Mouse (Mus musculus) left cerebral cortex, adult 8-10 months (tissue): ENCODE results near the gene Prx. TPM values are rescaled to one million over a fixed set of nuclear protein-coding genes. Genes with fewer than 3 reads are reported as not detected.
A peak's percentile ranks its signal among the peaks of the same experiment; 100 is the strongest.

ENCODE experiments used
- DNase-seq, 2 experiments: peaks; one replicate each; pipeline ENCODE4 v3.0.0; 2022; ENCODE audit warnings: low spot score in 2 of 2
- total RNA-seq, 4 experiments: library from RNA; stranded (reverse); gene quantifications; 2 replicates each; pipeline ENCODE4 v1.2.4; 2022

Prx gene
- total RNA-seq, 4 experiments from 2014 or later: 0.48 to 0.53 (median 0.52) TPM

GRCm38 (mm10) chr7:27552931-27553513 lies 53.9 kb downstream of the Prx start, which contains the start of the genes Pld3 and 2310022A10Rik:
Pld3 (minus strand) TSS chr7:27553218.
2310022A10Rik (plus strand) TSS chr7:27553233.
- peak; percentile 82 to 99 for DNase-seq

- DNase-seq: no peak
These were observed 61.3 kb downstream of the Prx start for GRCm38 (mm10) chr7:27560291-27560887.

DNA sequence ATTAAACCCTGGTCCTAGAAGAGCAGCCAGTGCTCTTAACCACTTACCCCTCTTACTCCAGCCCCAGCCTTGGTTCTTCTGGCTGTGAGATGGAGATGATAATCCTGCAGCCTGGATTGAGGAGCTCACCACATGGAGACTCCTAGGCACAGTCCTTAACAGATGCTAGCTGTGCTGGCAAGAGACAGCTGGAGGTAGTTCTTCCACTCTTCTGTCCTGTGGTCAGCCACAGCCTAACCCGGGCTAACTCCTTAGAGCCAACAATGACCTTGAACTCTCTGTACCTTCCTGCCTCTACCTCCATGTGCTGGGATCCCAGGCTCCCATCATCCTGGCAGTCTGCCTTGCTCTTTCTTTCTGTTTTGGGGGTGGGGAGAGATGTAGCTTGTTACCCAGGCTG lies 61.9 kb downstream of the Prx start:
- no peak for DNase-seq

Other genes starting within 250 kb of the Prx start
- 10 to 100 TPM; 89.4 to 99.0 (median 95.1) TPM for gene Numbl, start 240.9 kb upstream of the Prx start, total RNA-seq
- gene Ltbp4, start 161.6 kb upstream of the Prx start, total RNA-seq: 10 to 100 TPM; 41.9 to 51.1 (median 44.6) TPM
- 10 to 100 TPM; 20.7 to 25.9 (median 23.1) TPM for gene Shkbp1, start 143.3 kb upstream of the Prx start, total RNA-seq
- gene Gm20479, start 141.9 kb upstream of the Prx start, total RNA-seq: not detected
- 100 to 1,000 TPM; 119 to 133 (median 127) TPM for gene Sptbn4, start 51.6 kb upstream of the Prx start, total RNA-seq
- 10 to 100 TPM; 17.3 to 23.4 (median 20.2) TPM for gene Blvrb, start 51.3 kb upstream of the Prx start, total RNA-seq
- gene Sertad3, start 25.6 kb upstream of the Prx start, total RNA-seq: 1 to 10 TPM; 2.4 to 4.5 (median 3.4) TPM
- 10 to 100 TPM; 13.8 to 17.5 (median 14.1) TPM for gene Sertad1, start 12.4 kb upstream of the Prx start, total RNA-seq
- under 1 TPM in 3 of 4 experiments, not detected in 1; 0.12 to 0.20 (median 0.14) TPM for gene Hipk4, start 23.9 kb downstream of the Prx start, total RNA-seq
- gene Pld3, start 53.9 kb downstream of the Prx start, total RNA-seq: 100 to 1,000 TPM; 675 to 760 (median 715) TPM
- gene 2310022A10Rik, start 53.9 kb downstream of the Prx start, total RNA-seq: 10 to 100 TPM; 26.1 to 34.5 (median 31.0) TPM
- 100 to 1,000 TPM in 3 of 4 experiments, 10 to 100 TPM in 1; 98.3 to 115 (median 109) TPM for gene Akt2, start 92.2 kb downstream of the Prx start, total RNA-seq
- gene Ttc9b, start 154.6 kb downstream of the Prx start, total RNA-seq: 10 to 100 TPM; 81.9 to 99.6 (median 88.5) TPM
- 100 to 1,000 TPM; 166 to 174 (median 173) TPM for gene Map3k10, start 175.3 kb downstream of the Prx start, total RNA-seq
- 10 to 100 TPM in 2 of 4 experiments, 1 to 10 TPM in 2; 9.7 to 12.2 (median 10.7) TPM for gene Zfp607b, start 190.0 kb downstream of the Prx start, total RNA-seq
- gene Zfp60, start 232.1 kb downstream of the Prx start, total RNA-seq: 10 to 100 TPM; 38.2 to 46.6 (median 42.1) TPM